Mouse (Mus musculus) megakaryocyte progenitor cell, adult 5-6 weeks (primary cell): Measurements from ENCODE around the gene Ccdc17. TPM values are rescaled to one million over a fixed set of nuclear protein-coding genes. Genes with fewer than 3 reads are reported as not detected.

ENCODE experiments used
- ATAC-seq: replicated peaks from 2 replicates; pipeline ENCODE4 v1.8.0; 2016; ENCODE audit warnings: mild to moderate bottlenecking, moderate TSS enrichment, inconsistent platforms; ENCODE audit not compliant: poor library complexity
- total RNA-seq, 2 experiments: library from RNA; stranded (forward) in 1 of 2; stranded (reverse) in 1 of 2; fragments of 157-497, 149-512 nt in 1 of 2; fragments of 200-1000 nt in 1 of 2; gene quantifications; 2 replicates each; pipeline versions ENCODE4 v1.2.3 to v1.2.4; 2015 to 2017

Gene Ccdc17
- 2.9 and 5.0 TPM in 2 replicates for total RNA-seq (2015)
- 0.91 and 1.4 TPM in 2 replicates for total RNA-seq (2017)

DNA sequence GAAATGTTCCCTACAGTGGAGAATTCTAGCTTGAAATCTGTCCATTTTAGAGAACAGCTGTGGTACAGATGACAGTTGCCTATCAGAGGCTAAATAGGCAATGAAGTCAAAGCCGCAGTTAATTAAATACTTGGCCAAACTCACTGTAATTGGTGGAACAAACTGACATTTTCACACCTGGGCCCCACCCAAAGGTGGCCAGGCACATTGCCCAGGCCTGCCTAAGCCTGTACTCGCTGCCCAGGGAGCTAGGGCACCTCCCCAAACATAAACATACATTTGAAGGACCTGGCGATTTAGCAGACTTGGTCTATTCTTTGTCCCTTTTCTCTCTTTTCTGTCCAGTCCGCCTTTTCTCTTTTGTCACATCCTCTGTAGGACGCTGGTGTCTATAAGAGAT, at the start of gene Ccdc17:
Ccdc17 (plus strand) TSS at position 276 of the 400 bp plus-strand sequence.
- ATAC-seq: no peak

DNA sequence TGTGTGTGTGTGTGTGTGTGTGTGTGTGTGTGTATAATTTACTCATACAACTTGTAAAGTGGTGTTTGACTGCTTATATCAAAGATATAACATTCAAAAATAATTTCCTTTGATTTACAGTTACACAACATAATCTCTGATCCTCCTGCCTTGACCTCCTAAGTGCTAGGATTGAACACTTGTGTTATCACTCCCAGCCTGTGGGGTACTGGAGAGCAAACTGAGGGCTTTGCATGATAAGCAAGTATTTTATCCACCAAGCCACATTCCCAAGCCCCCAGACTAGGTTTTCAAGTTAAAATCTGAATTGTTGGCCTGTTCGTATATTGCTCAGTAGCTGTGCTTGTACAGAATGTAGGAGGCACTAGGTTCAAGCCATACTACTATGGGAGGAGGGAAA, 46.0 kb upstream of the Ccdc17 start:
- peak; percentile 55; the same call in 1 of the 2 replicates for ATAC-seq

DNA sequence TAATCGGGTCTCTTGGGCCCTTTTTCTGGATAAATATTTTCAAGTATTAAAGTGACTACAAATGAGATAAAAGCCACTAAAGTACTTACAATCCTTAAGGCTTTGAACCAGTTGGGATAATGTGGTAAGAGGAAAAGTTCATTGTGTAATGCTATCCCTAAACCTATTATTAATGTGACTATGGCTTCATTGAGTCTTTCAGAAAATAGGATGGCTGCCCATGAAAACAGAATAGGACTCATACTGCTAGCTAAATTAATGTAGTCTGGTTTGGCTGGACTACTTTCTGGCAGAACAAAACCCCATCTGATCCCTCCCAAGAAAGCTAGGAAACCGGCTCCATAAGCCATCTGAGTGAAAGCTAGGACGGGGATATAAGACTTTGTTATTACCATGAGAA, 43.4 kb upstream of the Ccdc17 start:
- no peak for ATAC-seq

DNA sequence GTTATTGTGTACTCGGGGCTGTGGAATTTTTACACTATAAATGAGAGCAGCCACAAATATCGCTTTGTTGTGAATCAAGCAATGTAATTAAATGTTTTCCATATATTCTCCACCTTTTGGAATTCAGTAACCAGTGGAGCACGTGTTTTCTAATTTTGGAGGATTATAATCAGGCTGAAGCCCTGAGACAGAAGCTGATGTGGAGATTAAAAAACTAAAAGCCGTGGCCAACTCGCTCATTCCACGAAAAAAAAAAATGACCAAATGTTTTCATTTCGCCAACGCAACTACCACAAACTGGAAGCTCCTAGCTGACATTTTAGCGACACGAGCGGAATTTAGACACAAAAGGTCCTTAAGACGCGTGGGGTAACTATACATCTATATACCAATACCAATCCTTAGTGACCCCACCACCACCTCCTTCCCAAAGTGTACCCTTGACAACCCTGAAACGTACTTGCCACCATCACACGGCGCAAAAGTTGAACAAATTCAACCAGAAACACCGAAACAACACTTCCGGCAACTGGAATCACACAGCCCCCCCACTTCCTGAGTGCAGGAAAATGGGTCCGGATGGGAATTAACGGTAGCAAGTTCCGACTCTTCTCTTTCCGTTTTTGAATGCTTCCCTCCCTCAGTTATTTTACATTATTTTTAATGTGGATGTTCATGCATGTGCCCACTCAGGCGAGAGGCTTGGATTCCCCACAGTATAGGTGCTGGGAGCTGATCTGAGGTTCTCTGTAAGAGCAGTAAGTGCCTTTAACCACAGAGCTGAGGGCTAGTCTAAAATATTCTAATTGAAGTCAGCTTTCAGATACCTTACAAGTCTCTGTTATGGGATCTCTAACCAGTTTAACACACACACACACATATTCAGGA, 40.8 kb upstream of the Ccdc17 start, which contains the start of gene Tmem69:
Tmem69 (minus strand) TSS at position 524 of the 888 bp plus-strand sequence.
- peak; percentile 40 for ATAC-seq

DNA sequence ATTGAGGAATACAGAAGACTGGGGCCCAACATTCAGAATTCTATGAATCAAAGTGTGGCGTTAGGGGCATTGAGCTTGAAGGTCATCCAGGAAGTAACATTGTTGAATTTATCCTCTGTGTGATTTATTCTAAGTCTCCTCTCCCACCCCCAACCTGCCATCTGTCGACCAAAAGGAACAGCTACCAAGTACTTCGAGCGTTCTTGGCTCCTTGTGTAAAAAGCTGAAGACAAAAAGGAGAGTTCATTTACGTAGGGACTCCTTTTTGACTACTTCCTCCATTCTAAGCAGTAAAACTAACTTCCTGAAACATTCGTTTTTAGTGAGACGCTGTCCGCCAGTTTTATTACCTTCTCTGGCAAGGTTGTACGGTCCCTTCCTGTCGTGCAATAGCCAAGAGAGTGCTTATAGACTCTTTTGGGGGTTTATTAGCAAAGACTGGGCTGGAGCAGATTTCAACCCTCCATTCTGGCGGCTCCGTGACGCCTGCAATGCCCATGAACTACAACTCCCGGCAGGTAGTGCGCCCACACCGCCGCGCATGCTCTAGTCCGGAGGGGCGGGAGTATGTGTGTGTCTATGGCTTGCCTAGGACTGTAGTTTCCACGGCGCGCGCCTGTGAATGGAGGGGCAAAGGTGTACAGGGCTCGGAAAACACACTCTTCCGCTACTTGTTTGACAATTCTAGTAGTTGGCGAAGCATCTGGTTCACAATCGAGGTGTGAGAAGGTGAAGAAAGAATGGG, 39.7 kb upstream of the Ccdc17 start:
- ATAC-seq: peak; percentile 80

DNA sequence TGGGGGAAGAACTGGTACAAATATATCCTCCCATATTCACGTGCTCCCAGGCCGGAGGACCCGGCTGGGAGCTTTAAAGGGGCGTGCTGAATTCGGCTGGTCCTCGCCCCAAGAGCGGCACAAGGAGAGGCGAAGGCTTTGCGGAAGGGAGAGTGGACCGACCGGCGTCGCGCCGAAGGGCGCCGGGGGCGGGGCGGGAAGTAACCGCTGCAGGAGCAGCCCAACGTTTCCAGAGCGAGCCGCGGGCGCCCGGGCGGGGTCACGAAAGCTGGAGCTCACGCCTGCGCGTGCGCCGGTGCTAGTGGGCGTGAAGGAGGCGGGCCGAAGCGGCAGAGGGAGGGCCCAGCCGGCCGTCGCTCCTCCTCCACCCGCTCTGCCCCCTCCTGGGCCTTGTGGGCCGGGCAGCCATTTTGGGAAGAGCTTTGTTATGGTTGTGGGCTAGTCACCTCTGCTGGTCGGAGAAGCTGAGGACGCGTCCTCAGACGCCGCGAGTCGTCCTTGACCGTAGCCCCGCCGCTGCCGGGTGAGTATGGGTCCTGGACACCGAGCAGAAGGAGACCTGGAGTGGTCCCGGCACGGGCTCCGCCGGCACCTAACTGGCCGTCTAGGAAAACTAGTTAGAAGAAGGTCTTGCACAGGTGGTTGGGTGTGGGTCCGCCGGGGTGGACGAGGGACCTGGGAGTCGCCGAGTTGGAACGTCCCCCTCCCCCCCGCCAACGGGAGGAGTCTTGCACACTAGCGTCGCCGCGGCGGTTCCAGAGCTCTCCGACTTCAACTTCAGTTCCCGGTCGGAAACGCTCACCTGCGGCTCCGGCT, 38.9 kb upstream of the Ccdc17 start, which contains the start of gene Gpbp1l1:
Gpbp1l1 (plus strand) TSS at position 353 of the 816 bp plus-strand sequence.
- ATAC-seq: peak; percentile 83

DNA sequence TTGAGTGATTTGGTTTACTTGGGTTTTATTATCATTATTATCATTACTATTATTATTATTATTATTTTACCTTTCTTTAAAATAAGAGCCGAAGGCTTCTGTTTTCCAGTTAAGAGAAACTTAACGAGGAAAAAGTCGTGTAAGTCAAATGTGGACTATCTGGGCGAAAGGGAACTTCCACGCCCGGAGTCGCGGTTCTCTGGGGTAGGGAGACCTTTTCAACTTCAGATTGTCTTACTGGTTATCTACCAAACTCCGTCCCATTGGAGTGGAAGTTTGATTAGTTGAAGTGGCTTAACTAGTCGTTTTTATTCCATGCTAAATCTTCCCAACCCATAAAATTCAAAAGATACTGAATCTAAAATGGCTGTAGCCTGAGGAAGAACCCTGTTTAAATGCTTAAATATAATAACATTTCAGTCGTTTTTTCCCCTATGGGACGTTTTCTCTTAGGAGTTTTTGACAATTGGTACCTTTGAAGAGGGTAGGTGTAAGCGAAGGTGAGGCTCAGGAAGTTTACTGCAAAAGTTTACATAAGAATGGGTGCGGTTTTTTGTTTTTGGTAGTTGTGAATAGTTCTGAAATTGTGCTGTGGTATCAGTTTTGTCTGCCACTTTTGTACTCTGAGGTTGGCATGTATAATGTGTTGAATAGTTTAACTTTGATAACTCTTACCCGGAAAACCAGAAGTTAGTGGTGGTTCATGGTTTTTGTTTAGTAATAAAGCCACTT, 38.1 kb upstream of the Ccdc17 start:
- ATAC-seq: no peak

DNA sequence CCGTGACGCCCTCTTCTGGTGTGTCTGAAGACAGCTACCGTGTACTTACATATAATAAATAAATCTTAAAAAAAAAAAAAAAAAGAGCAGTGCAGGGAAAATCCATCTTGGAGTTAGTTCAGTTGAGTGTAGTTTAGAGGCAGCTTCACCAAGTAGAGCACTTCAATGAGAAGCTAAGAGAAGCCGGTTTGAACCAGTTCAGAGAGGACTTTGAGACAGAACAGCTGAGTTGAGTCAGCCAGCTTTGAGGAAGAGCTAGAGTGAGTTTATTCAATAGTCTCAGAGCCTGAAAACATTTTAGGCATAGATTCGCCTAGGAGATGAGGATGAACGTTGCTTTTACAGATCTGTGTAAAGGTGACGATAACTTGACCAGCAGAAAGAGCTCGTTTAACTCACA, 661 bp upstream of the Ccdc17 start:
- ATAC-seq: no peak

DNA sequence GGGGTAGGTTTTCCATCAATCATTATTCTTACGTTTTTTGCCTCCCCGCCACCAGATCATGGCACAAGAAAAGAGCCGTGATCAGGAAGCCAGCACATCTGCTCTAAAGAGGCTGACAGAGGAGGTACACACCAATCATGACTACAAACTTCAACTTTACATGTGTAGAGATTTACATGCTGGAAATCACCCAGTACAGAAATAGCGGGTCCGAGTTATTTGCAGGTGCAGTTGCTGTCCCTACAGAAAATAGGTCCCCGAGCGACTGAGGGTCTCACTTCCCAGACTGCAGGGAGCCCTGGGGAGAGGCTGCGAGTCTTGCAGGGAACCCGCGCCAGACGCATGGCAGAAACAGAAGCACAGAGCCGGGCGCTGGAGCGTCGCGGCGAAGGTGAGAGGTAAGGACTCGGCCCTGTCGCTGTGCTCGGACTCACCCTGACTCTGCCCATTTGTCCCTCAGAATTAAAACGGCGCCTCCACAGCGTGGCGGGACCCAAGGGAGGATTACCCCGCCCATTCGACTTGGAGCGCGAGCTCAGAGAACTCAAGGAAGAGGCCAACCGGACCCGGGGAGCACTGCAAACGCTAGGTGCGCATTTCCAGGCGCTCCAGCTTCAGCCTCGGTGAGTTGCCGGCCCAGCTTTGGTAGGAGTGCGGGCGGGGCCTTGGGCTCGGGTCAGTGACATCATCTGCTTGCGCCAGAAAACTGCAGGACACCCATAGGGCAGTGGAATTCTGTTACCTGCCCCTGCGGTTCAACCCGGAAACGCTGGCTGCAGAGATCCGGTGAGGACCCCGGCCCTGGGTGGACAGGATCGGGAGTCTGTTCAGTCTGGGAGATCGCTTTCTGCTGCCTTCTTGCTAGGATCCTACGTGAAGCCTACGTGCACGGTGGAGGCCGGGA, 776 bp downstream of the Ccdc17 start:
- peak; percentile 96 for ATAC-seq

DNA sequence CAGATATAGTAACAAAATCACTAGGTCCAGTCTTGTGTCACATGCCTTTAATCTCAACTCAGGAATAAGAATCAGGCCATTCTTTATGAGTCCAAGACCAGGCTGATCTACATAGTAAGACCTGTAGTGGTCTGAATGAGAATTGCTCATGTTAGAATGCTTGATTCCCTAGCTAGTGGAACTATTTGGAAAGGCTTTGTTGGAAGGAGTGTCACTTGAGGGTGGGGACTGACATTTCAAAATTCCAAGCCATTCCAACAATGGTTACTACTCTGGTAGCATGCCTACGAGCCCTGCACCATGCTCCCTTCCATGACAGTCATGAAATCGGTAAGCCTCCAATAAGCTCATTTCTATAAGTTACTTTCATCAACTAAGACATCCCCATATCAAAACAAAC, 16.2 kb downstream of the Ccdc17 start:
- no peak for ATAC-seq

DNA sequence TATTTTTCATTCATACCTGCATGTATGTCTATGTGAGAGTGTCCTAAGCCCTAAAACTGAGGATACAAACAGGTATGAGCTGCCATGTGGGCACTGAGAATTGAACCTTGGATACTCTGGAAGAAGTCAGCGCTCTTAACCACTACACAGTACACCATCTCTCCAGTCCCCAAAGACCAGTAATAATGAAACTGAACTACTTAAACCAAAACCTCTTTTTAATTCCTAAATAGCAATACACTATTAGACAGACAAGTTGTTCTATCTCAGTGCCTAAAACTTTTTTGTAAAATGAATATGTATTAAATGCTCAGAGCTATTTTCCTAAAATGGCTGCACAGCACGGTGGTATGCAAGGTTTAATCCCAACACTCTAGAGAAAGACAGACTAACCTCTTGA, 18.8 kb downstream of the Ccdc17 start:
- ATAC-seq: no peak

DNA sequence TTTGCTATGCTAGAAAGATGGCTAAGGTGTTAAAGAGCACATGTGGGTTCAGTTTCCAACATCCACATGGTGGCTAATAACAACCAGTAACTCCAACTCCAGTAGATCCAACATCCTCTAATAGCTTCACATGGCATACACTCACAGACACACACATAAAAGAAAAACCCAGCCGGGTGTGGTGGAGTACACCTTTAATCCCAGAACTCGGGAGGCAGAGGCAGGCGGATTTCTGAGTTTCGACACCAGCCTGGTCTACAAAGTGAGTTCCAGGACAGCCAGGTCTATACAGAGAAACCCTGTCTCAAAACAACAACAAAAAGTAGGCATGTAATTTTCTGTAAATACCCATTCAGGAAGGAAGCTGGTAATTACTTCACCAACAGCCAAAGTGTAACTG, 28.4 kb downstream of the Ccdc17 start:
- no peak for ATAC-seq

DNA sequence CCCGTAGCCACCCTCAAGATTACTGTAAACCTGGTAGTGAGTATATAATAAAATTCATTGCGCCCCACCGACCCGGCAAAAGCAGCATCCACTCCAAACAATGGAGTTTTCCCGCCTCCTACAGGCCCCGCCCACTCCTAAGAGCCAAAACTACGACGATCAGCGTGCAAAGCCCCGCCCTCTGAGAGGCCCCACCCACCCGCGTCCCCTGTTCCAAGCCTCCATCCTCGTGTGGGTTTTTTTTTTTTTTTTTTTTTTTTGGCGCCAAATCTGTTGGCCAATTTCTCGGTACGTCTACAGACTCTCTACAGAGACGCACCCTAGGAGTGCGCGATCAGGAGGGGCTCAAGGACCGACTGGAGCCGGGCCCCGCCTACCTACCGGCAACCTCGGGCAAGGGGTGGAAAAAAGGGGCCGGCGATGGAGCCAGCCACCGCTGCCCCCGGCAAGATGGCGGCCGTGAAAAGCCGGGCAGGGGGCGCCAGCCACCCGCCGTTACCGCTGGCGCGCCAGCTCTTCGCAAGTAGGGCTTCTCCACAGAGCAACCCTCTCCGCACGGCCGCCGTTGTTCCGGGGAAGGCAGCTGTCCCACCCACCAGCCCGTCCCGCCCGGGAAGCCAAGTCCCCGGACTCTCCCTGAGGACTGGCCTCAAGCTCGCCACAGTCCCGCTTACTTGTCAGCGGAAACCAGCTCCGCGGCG, 30.4 kb downstream of the Ccdc17 start:
- ATAC-seq: peak; percentile 75

DNA sequence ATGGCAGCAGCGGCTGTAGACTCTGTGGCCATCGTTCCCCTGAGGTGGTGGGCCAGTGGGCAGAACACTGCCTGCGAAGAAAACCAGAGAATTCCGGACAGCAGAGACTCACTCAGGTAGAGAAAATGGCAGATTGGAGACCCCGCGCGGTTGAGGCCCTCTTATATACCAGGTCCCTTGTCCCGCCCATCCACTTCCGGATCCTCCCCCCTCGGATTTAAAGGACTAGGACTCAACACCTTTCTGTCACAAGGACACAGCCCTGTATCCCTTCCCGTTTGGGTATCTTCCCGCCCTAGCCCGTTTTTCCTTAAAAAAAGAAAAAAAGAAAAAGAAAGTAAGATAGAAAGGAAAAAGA, 30.9 kb downstream of the Ccdc17 start:
- peak; percentile 84 for ATAC-seq

DNA sequence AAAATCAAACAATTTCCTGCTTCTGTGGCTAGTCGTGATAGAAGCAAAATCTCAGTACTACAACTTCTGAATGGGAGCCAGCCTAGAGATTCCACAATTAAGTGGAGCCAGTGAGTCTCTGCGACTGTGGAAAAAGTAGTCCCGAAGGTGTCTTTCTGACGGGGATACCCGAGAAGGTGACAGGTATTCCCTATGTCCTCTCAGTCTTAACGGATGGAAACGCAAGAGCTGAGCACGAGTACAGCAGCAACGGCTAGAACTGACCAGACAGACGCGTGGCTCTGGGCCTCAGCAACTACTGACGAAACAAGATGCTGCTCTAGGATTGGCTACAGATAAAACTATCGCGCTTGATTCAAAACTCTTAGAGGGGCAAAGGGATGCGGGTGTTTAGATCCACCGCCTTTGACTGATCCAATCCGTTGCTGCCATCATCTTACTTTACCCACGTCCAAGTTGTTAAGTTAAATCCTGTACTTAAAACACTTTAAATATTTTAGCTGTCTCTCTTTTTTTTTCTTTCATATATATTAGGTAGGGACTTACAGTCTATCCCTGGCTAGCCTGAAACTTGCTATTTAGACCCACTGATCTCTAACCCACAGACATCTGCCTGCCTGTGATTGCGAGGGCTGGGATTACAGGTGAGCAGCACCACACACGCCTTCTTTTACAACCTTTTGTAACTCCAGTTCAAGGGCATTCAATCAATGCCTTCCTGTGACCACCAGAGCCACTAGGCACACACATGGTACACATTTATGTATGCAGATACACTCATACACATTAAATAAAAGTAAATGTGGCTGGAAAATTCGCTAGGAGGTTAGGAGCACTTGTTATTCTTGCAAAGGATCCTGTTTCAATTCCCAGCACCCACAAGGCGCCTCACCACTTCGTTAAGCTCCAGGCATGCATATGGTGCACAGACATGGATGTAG, 31.5 kb downstream of the Ccdc17 start, which contains the start of gene Nasp:
Nasp (minus strand) TSS at position 220 of the 941 bp plus-strand sequence.
- peak; percentile 76 for ATAC-seq

DNA sequence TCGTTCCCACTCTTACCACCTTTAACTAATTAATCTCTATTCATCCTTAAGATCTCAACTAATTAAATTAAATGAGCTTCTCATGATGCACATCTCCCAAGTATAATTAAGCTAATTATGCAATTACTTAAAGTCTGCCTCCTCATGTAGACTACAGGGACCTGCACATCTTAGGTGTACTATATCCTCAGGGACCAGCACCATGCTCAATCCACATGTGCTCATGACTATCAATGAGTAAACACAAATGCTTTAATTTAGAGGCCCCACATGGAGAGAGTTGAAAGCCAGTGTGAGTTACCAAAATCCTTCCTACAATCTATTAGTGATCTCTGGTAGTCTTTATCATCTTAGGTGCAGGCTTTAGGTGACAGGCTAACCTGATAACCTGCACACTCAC, 38.7 kb downstream of the Ccdc17 start:
- no peak for ATAC-seq

DNA sequence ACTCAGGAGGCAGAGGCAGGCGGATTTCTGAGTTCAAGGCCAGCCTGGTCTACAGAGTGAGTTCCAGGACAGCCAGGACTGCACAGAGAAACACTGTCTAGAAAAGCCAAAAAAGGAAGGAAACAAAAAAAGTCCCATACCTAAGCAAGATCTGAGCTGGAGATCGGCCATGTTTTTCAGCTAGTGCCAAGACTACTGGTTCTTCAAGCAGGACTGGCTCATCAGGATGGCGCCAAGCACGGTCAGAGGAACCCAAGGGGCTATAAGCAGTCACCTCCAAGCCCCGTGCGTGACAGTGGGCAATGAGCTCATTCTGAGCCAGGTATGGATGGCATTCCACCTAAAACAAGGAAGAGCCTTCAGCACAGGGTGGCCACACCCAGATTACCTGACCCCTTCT, 42.4 kb downstream of the Ccdc17 start:
- no peak for ATAC-seq
